Mouse (Mus musculus): Measurements from ENCODE around the gene Cebpz.

The Cebpz gene

GRCm38 (mm10) chr17:78903158-78903557 is 33.7 kb downstream of the Cebpz start:
- DNase-seq (ENCODE audit: low spot score in 2 of 2) = no peak

- peak in 1 of 2 experiments; percentile 13 for DNase-seq (ENCODE audit: low spot score in 2 of 2)
Observed at GRCm38 (mm10) chr17:78895394-78895793, 41.5 kb downstream of the Cebpz start.

- no peak for DNase-seq (ENCODE audit: low spot score in 2 of 2)
Observed at GRCm38 (mm10) chr17:78894991-78895390, 41.9 kb downstream of the Cebpz start.

GRCm38 (mm10) chr17:78891020-78891419 is 45.8 kb downstream of the Cebpz start:
- DNase-seq (ENCODE audit: low spot score in 2 of 2) = no peak

GRCm38 (mm10) chr17:78889184-78889583 is 47.7 kb downstream of the Cebpz start:
- no peak for DNase-seq (ENCODE audit: low spot score in 2 of 2)

GRCm38 (mm10) chr17:78888554-78888953 is 48.3 kb downstream of the Cebpz start:
- no peak for DNase-seq (ENCODE audit: low spot score in 2 of 2)

- no peak for DNase-seq (ENCODE audit: low spot score in 2 of 2)
Observed at GRCm38 (mm10) chr17:78885286-78886065, 51.4 kb downstream of the Cebpz start.

GRCm38 (mm10) chr17:78883291-78883690 is 53.6 kb downstream of the Cebpz start:
- no peak for DNase-seq (ENCODE audit: low spot score in 2 of 2)

GRCm38 (mm10) chr17:78882401-78883112 is 54.3 kb downstream of the Cebpz start, which contains the start of gene Eif2ak2:
Gene Eif2ak2, minus strand, starts transcription at chr17:78882573.
- peak; percentile 16 to 40 for DNase-seq (ENCODE audit: low spot score in 2 of 2)

GRCm38 (mm10) chr17:78881878-78882304 is 55.0 kb downstream of the Cebpz start:
- DNase-seq (ENCODE audit: low spot score in 2 of 2) = no peak

- DNase-seq (ENCODE audit: low spot score in 2 of 2) = no peak
Observed at GRCm38 (mm10) chr17:78873886-78874285, 63.0 kb downstream of the Cebpz start.
